ENCODE assay signal across 8 mouse cellular contexts in genomic region chr9:106891341-106891741, GRCm38 (mm10). TPM values are rescaled to one million over a fixed set of nuclear protein-coding genes. Genes with fewer than 3 reads are reported as not detected.
DNase-seq lines count a peak whose midpoint lies in the region; ATAC-seq and TF ChIP-seq lines count a peak whose summit lies in the region.

No protein-coding gene starts in this region.

- ATAC-seq in limb, embryonic 13.5 days (ENCODE audit: low FRiP score, low read depth), result no peak
- ATAC-seq in stomach, embryonic 15.5 days (ENCODE audit: insufficient read depth, low FRiP score, low read depth), result no peak

- H3K27me3 ChIP-seq in spleen, adult 2 months (ENCODE audit: control insufficient read depth, insufficient read depth, low read length), result no peaks in the 10 kb centered on the region
- no peaks in the 10 kb centered on the region for H3K27me3 ChIP-seq in limb, embryonic 13.5 days
- H3K27me3 ChIP-seq in stomach, embryonic 15.5 days (replicated peaks), result no peaks in the 10 kb centered on the region

- DNase-seq in cerebellum, adult 9-10 months, result peak; percentile 79
- no peak for DNase-seq in cerebellum, adult 11-12 months
- DNase-seq in spleen, adult 2 months (ENCODE audit: low read depth in 1 of 2, low spot score in 2 of 2), result no peak
- DNase-seq in spleen, adult 18-20 months, result no peak
- DNase-seq in thymus, postnatal 25 days, result no peak
- no peak for DNase-seq in spleen, postnatal 4 days (ENCODE audit: low spot score in 2 of 2)

- H3K27ac ChIP-seq in spleen, adult 2 months (ENCODE audit: insufficient read depth, low read length), result peak overlapping the region; percentile 86
- peak overlapping the region; percentile 67; the same call in 1 of the 2 replicates for H3K27ac ChIP-seq in limb, embryonic 13.5 days
- peak overlapping the region; percentile 84 for H3K27ac ChIP-seq in stomach, embryonic 15.5 days

- H3K4me1 ChIP-seq in spleen, adult 2 months (ENCODE audit: control insufficient read depth, insufficient read depth, insufficient read length), result peaks cover 5% of the 10 kb centered on the region; the same call in 1 of the 2 replicates
- peaks cover 45% of the 10 kb centered on the region for H3K4me1 ChIP-seq in limb, embryonic 13.5 days
- H3K4me1 ChIP-seq in stomach, embryonic 15.5 days, result peaks cover 27% of the 10 kb centered on the region

- TF ChIP-seq POLR2A in spleen, adult 2 months (IDR thresholded peaks at IDR 0.05; ENCODE audit: low read depth, low read length), result no peak

- H3K9ac ChIP-seq in limb, embryonic 13.5 days, result peak overlapping the region; percentile 90
- H3K9ac ChIP-seq in stomach, embryonic 15.5 days, result peak overlapping the region; percentile 97

- WGBS in spleen, adult 2 months, result under 1% methylated on average over 17 of the region's 17 CpGs
- WGBS in limb, embryonic 13.5 days, result under 1% methylated on average over 17 of the region's 17 CpGs
- WGBS in stomach, embryonic 15.5 days, result 0% methylated on average over 17 of the region's 17 CpGs

- H3K4me3 ChIP-seq in spleen, adult 2 months (ENCODE audit: extremely low read depth, insufficient read depth, insufficient read length), result peak overlapping the region; percentile 72
- peak overlapping the region; percentile 82 for H3K4me3 ChIP-seq in limb, embryonic 13.5 days
- H3K4me3 ChIP-seq in stomach, embryonic 15.5 days (replicated peaks), result peak overlapping the region; percentile 95

- peak overlapping the region; percentile 80 for H3K4me2 ChIP-seq in limb, embryonic 13.5 days (replicated peaks)
- peak overlapping the region; percentile 57 for H3K4me2 ChIP-seq in stomach, embryonic 15.5 days

- H3K9me3 ChIP-seq in limb, embryonic 13.5 days, result no peaks in the 10 kb centered on the region
- H3K9me3 ChIP-seq in stomach, embryonic 15.5 days, result no peaks in the 10 kb centered on the region

- peaks cover 18% of the 10 kb centered on the region for H3K36me3 ChIP-seq in spleen, adult 2 months (ENCODE audit: control insufficient read depth, insufficient read depth, low read length)
- peaks cover 30% of the 10 kb centered on the region for H3K36me3 ChIP-seq in limb, embryonic 13.5 days
- peaks cover 16% of the 10 kb centered on the region for H3K36me3 ChIP-seq in stomach, embryonic 15.5 days

- TF ChIP-seq CTCF in spleen, adult 2 months (IDR thresholded peaks at IDR 0.05; ENCODE audit: extremely low read depth, insufficient read depth, insufficient read length, insufficient replicate concordance), result no peak

RNA-seq across cellular contexts. Expression of gene Manf, which starts 0.4 kb away (rescaled TPM):
- polyA plus RNA-seq in spleen, adult 2 months (2012; rRNA removed), result 8.2 and 10.4 TPM in 2 replicates
- polyA plus RNA-seq in limb, embryonic 13.5 days (2015; fragmentation: Nextera tagmentation; extraction: Ambion mirVana), result 254 and 278 TPM in 2 replicates
- polyA plus RNA-seq in stomach, embryonic 15.5 days (2015; fragmentation: Nextera tagmentation; extraction: Ambion mirVana), result 349 and 373 TPM in 2 replicates

RNA-seq across cellular contexts. Expression of gene Rbm15b, which starts 4.1 kb away (rescaled TPM):
- 8.9 and 10.6 TPM in 2 replicates for polyA plus RNA-seq in spleen, adult 2 months (2012; rRNA removed)
- 9.8 and 10.6 TPM in 2 replicates for polyA plus RNA-seq in limb, embryonic 13.5 days (2015; fragmentation: Nextera tagmentation; extraction: Ambion mirVana)
- 8.1 and 9.4 TPM in 2 replicates for polyA plus RNA-seq in stomach, embryonic 15.5 days (2015; fragmentation: Nextera tagmentation; extraction: Ambion mirVana)

Comparison
In these comparisons a context has a peak if more than half of its experiments do, and no peak if none do; other contexts are left out.
1. RNA of gene Manf, which starts 0.4 kb away (polyA plus RNA-seq): 349 to 373 TPM in stomach, embryonic 15.5 days and 254 to 278 TPM in limb, embryonic 13.5 days; 8.2 to 10.4 TPM in spleen, adult 2 months; every median in the first group is over 10 times any median in the second.
2. Peak in every context shown above with its lines, with median percentiles within 50 percentile points of each other: H3K27ac ChIP-seq and H3K4me3 ChIP-seq.